Mouse (Mus musculus): Measurements from ENCODE around the gene Atp1b1. TPM values are rescaled to one million over a fixed set of nuclear protein-coding genes. Genes with fewer than 3 reads are reported as not detected.
A peak's percentile ranks its signal among the peaks of the same experiment; 100 is the strongest.

The Atp1b1 gene
- polyA plus RNA-seq, 1 experiment from 2014 or later, result 1,457 TPM

GRCm38 (mm10) chr1:164482833-164483232 is 24.7 kb upstream of the Atp1b1 start:
- ChIA-PET POLR2A (no interaction called here), CTCF (interaction anchor here (1.0 kb wide), 1 partner anchor 19 kb away, joined by 4 read pairs; no protein-coding TSS in a partner anchor)
- no peak for TF ChIP-seq CTCF (IDR thresholded peaks at IDR 0.05)
- in situ Hi-C loops (cut with MboI; ENCODE audit: low pct_unique_long_range_greater_than_20kb), result no loop called here
- ATAC-seq, result no peak
- no peaks in the 10 kb centered on the region for H3K27me3 ChIP-seq
- DNase-seq (ENCODE audit: low read depth, low spot score), result no peak

- no peak for TF ChIP-seq CTCF (IDR thresholded peaks at IDR 0.05)
- CTCF ChIA-PET, result interaction anchor here (0.8 to 1.3 kb wide), 3 partner anchors 10 to 24 kb away, joined by 3 to 4 read pairs (median 3); no protein-coding TSS in a partner anchor
Observed at GRCm38 (mm10) chr1:164481645-164482354, 23.6 kb upstream of the Atp1b1 start.

GRCm38 (mm10) chr1:164480755-164481644 is 22.8 kb upstream of the Atp1b1 start:
- in situ Hi-C loops (cut with MboI; ENCODE audit: low pct_unique_long_range_greater_than_20kb), result no loop called here
- TF ChIP-seq CTCF (IDR thresholded peaks at IDR 0.05), result no peak
- ChIA-PET CTCF (interaction anchor here (0.8 to 1.3 kb wide), 5 partner anchors 11 to 25 kb away, joined by 3 to 4 read pairs (median 3); no protein-coding TSS in a partner anchor), POLR2A (no interaction called here)
- ATAC-seq (no peak), DNase-seq (ENCODE audit: low read depth, low spot score) (no peak)
- H3K27me3 ChIP-seq, result no peaks in the 10 kb centered on the region

More at GRCm38 (mm10) chr1:164481645-164482354, 23.6 kb upstream of the Atp1b1 start:
- ATAC-seq (peak; percentile 76), DNase-seq (ENCODE audit: low read depth, low spot score) (no peak)
- in situ Hi-C loops (cut with MboI; ENCODE audit: low pct_unique_long_range_greater_than_20kb), result no loop called here
- H3K27me3 ChIP-seq, result no peaks in the 10 kb centered on the region
- POLR2A ChIA-PET, result no interaction called here

GRCm38 (mm10) chr1:164475895-164476294 is 17.7 kb upstream of the Atp1b1 start:
- H3K27me3 ChIP-seq, result no peaks in the 10 kb centered on the region
- CTCF ChIA-PET, result interaction anchor here (1.1 to 1.6 kb wide), 2 partner anchors 8 to 16 kb away, joined by 3 to 4 read pairs; no protein-coding TSS in a partner anchor
- POLR2A ChIA-PET, result no interaction called here
- in situ Hi-C loops (cut with MboI; ENCODE audit: low pct_unique_long_range_greater_than_20kb), result no loop called here
- ATAC-seq (no peak), DNase-seq (ENCODE audit: low read depth, low spot score) (no peak)
- TF ChIP-seq CTCF (IDR thresholded peaks at IDR 0.05), result no peak

- no peak for TF ChIP-seq CTCF (IDR thresholded peaks at IDR 0.05)
- ATAC-seq (no peak), DNase-seq (ENCODE audit: low read depth, low spot score) (no peak)
- ChIA-PET POLR2A (no interaction called here), CTCF (interaction anchor here (1.6 kb wide), 1 partner anchor 15 kb away, joined by 3 read pairs; no protein-coding TSS in a partner anchor)
- no peaks in the 10 kb centered on the region for H3K27me3 ChIP-seq
- in situ Hi-C loops (cut with MboI; ENCODE audit: low pct_unique_long_range_greater_than_20kb), result no loop called here
Observed at GRCm38 (mm10) chr1:164474778-164475511, 16.8 kb upstream of the Atp1b1 start.

GRCm38 (mm10) chr1:164474310-164474709 is 16.2 kb upstream of the Atp1b1 start:
- POLR2A ChIA-PET, result no interaction called here
- DNase-seq (ENCODE audit: low read depth, low spot score), result no peak
- no peaks in the 10 kb centered on the region for H3K27me3 ChIP-seq
- in situ Hi-C loops (cut with MboI; ENCODE audit: low pct_unique_long_range_greater_than_20kb), result no loop called here
- no peak for TF ChIP-seq CTCF (IDR thresholded peaks at IDR 0.05)
- ATAC-seq, result no peak
- CTCF ChIA-PET, result no interaction called here

GRCm38 (mm10) chr1:164473398-164473797 is 15.2 kb upstream of the Atp1b1 start:
- in situ Hi-C loops (cut with MboI; ENCODE audit: low pct_unique_long_range_greater_than_20kb), result no loop called here
- no peak for TF ChIP-seq CTCF (IDR thresholded peaks at IDR 0.05)
- ChIA-PET CTCF (no interaction called here), POLR2A (no interaction called here)
- ATAC-seq (no peak), DNase-seq (ENCODE audit: low read depth, low spot score) (no peak)
- no peaks in the 10 kb centered on the region for H3K27me3 ChIP-seq

- no peak for DNase-seq (ENCODE audit: low read depth, low spot score)
- ATAC-seq, result no peak
- no peaks in the 10 kb centered on the region for H3K27me3 ChIP-seq
- ChIA-PET CTCF (no interaction called here), POLR2A (no interaction called here)
- no peak for TF ChIP-seq CTCF (IDR thresholded peaks at IDR 0.05)
- in situ Hi-C loops (cut with MboI; ENCODE audit: low pct_unique_long_range_greater_than_20kb), result no loop called here
Observed at GRCm38 (mm10) chr1:164471632-164472031, 13.5 kb upstream of the Atp1b1 start.

GRCm38 (mm10) chr1:164470985-164471384 is 12.8 kb upstream of the Atp1b1 start:
- TF ChIP-seq CTCF (IDR thresholded peaks at IDR 0.05), result no peak
- no peaks in the 10 kb centered on the region for H3K27me3 ChIP-seq
- in situ Hi-C loops (cut with MboI; ENCODE audit: low pct_unique_long_range_greater_than_20kb), result no loop called here
- CTCF ChIA-PET, result no interaction called here
- no peak for ATAC-seq
- DNase-seq (ENCODE audit: low read depth, low spot score), result no peak
- POLR2A ChIA-PET, result no interaction called here

GRCm38 (mm10) chr1:164468329-164468728 is 10.2 kb upstream of the Atp1b1 start:
- CTCF ChIA-PET, result interaction anchor here (1.0 kb wide), 1 partner anchor 8 kb away, joined by 4 read pairs; no protein-coding TSS in a partner anchor
- POLR2A ChIA-PET, result no interaction called here
- DNase-seq (ENCODE audit: low read depth, low spot score) (no peak), ATAC-seq (no peak)
- no peaks in the 10 kb centered on the region for H3K27me3 ChIP-seq
- TF ChIP-seq CTCF (IDR thresholded peaks at IDR 0.05), result no peak
- in situ Hi-C loops (cut with MboI; ENCODE audit: low pct_unique_long_range_greater_than_20kb), result loop anchor here (5.0 kb wide), 1 partner anchor 34 kb away; no protein-coding TSS in a partner anchor

All from Patski (cell line).